In genomic region chr10:120428430-120429198, GRCm38 (mm10) we compare ENCODE assay signal across 9 mouse cellular contexts. TPM values are rescaled to one million over a fixed set of nuclear protein-coding genes. Genes with fewer than 3 reads are reported as not detected.
DNase-seq lines count a peak whose midpoint lies in the region; ATAC-seq and TF ChIP-seq lines count a peak whose summit lies in the region.
"Had no signal": no experiment of that assay in that cellular context is flagged by ENCODE, and none has a peak within 500 bp of the region (broad histone marks: within the 10 kb centered on the region; RNA-seq: fewer than 3 reads in every experiment).

No protein-coding gene starts in this region.

- ATAC-seq in hindbrain, embryonic 15.5 days (ENCODE audit: low FRiP score, low read depth) = peak; percentile 81
- peak; percentile 37; the same call in 1 of the 2 replicates for ATAC-seq in liver, embryonic 14.5 days (ENCODE audit: insufficient read depth)
- peak; percentile 61; the same call in 1 of the 2 replicates for ATAC-seq in neural tube, embryonic 15.5 days (ENCODE audit: low FRiP score)

- TF ChIP-seq CTCF in gastrocnemius, adult 2 months (IDR thresholded peaks at IDR 0.05) = no peak
- TF ChIP-seq CTCF in liver, embryonic 14.5 days (IDR thresholded peaks at IDR 0.05; ENCODE audit: low read depth) = no peak

- peaks cover 49% of the 10 kb centered on the region for H3K4me1 ChIP-seq in hindbrain, embryonic 15.5 days (replicated peaks)
- peaks cover 0 to 5% of the 10 kb centered on the region in 2 experiments; a peak in 2 of 4 replicates for H3K4me1 ChIP-seq in liver, embryonic 14.5 days (replicated peaks; ENCODE audit: control insufficient read depth in 2 of 2, insufficient read depth in 2 of 2, low read length in 1 of 2)
- peaks cover 46% of the 10 kb centered on the region for H3K4me1 ChIP-seq in neural tube, embryonic 15.5 days

- H3K27ac ChIP-seq in gastrocnemius, adult 2 months = peak overlapping the region; percentile 68
- H3K27ac ChIP-seq in hindbrain, embryonic 15.5 days (replicated peaks) = peak overlapping the region; percentile 58
- H3K27ac ChIP-seq in liver, embryonic 14.5 days = no peak overlapping the region
- peak overlapping the region; percentile 28; the same call in 1 of the 2 replicates for H3K27ac ChIP-seq in neural tube, embryonic 15.5 days (replicated peaks)

- H3K27me3 ChIP-seq in hindbrain, embryonic 15.5 days = no peaks in the 10 kb centered on the region
- no peaks in the 10 kb centered on the region for H3K27me3 ChIP-seq in liver, embryonic 14.5 days (ENCODE audit: control insufficient read depth, insufficient read depth, low read length)
- H3K27me3 ChIP-seq in neural tube, embryonic 15.5 days (replicated peaks) = no peaks in the 10 kb centered on the region

- no peak for TF ChIP-seq EP300 in liver, embryonic 14.5 days (IDR thresholded peaks at IDR 0.05; ENCODE audit: low read depth)

- H3K36me3 ChIP-seq in hindbrain, embryonic 15.5 days = no peaks in the 10 kb centered on the region
- H3K36me3 ChIP-seq in liver, embryonic 14.5 days (replicated peaks; ENCODE audit: control insufficient read depth, insufficient read depth, low read depth) = no peaks in the 10 kb centered on the region
- no peaks in the 10 kb centered on the region for H3K36me3 ChIP-seq in neural tube, embryonic 15.5 days
- H3K36me3 ChIP-seq: G1E had no signal

- no peaks in the 10 kb centered on the region for H3K9me3 ChIP-seq in hindbrain, embryonic 15.5 days
- no peaks in the 10 kb centered on the region for H3K9me3 ChIP-seq in liver, embryonic 14.5 days (ENCODE audit: control insufficient read depth, low read length)
- H3K9me3 ChIP-seq in neural tube, embryonic 15.5 days (replicated peaks) = no peaks in the 10 kb centered on the region

- peak overlapping the region; percentile 64 for H3K4me3 ChIP-seq in gastrocnemius, adult 2 months
- H3K4me3 ChIP-seq in hindbrain, embryonic 15.5 days = peak overlapping the region; percentile 16
- no peak overlapping the region for H3K4me3 ChIP-seq in liver, embryonic 14.5 days (ENCODE audit: insufficient read depth in 1 of 2, low read depth in 2 of 2, low read length in 2 of 2)
- H3K4me3 ChIP-seq in neural tube, embryonic 15.5 days (replicated peaks) = 0 out of 2 replicates have a peak overlapping the region, but pooled peaks have one; percentile 4

- intact Hi-C loops in gastrocnemius, adult 2 months (cut with DNase I) = loop anchor here (10.0 kb wide), 1 partner anchor 46 kb away; the partner anchor contains the start of gene Hmga2

- WGBS in hindbrain, embryonic 15.5 days = 45% methylated on average over 33 of the region's 33 CpGs
- WGBS in liver, embryonic 14.5 days (ENCODE audit: insufficient replicate concordance) = 77% methylated on average over 33 of the region's 33 CpGs
- WGBS in neural tube, embryonic 15.5 days = 62% methylated on average over 33 of the region's 33 CpGs

- no peak overlapping the region for H3K9ac ChIP-seq in hindbrain, embryonic 15.5 days
- no peak overlapping the region for H3K9ac ChIP-seq in liver, embryonic 14.5 days (replicated peaks)
- no peak overlapping the region for H3K9ac ChIP-seq in neural tube, embryonic 15.5 days (replicated peaks)

- peak overlapping the region; percentile 46 for H3K4me2 ChIP-seq in hindbrain, embryonic 15.5 days
- no peak overlapping the region for H3K4me2 ChIP-seq in liver, embryonic 14.5 days (ENCODE audit: low read depth)
- peak overlapping the region; percentile 45 for H3K4me2 ChIP-seq in neural tube, embryonic 15.5 days

- peak; percentile 5 to 8 for DNase-seq in left cerebral cortex, adult 18-20 months (ENCODE audit: low spot score in 2 of 2)
- no peak for DNase-seq in left cerebral cortex, adult 11 months (ENCODE audit: low spot score)
- peak; percentile 25 for DNase-seq in cerebellum, adult 18-20 months
- peak; percentile 83 for DNase-seq in gastrocnemius, adult 2 months
- no peak for DNase-seq in liver, embryonic 14.5 days (ENCODE audit: low read depth in 3 of 3, low spot score in 3 of 3)
- DNase-seq in thymus, adult 18-20 months = no peak

RNA-seq across cellular contexts. Expression of gene Hmga2, which starts 47.7 kb away (rescaled TPM):
- total RNA-seq in left cerebral cortex, adult 18-20 months (2021) = under 1 TPM; 0.09 to 0.16 TPM
- under 1 TPM in 1 of 2 experiments, not detected in 1; 0.10 TPM for total RNA-seq in gastrocnemius, adult 2 months (2021)
- polyA plus RNA-seq in hindbrain, embryonic 15.5 days (2015; fragmentation: Nextera tagmentation; extraction: Ambion mirVana) = 2.2 and 2.6 TPM in 2 replicates
- polyA plus RNA-seq in liver, embryonic 14.5 days (2012; rRNA removed) = 4.3 and 5.4 TPM in 2 replicates
- polyA plus RNA-seq in liver, embryonic 14.5 days (2014; fragmentation: Nextera tagmentation; extraction: Ambion mirVana) = 2.4 and 3.4 TPM in 2 replicates
- 3.2 and 7.5 TPM in 2 replicates for polyA plus RNA-seq in neural tube, embryonic 15.5 days (2015; fragmentation: Nextera tagmentation; extraction: Ambion mirVana)
- polyA plus RNA-seq: G1E had no signal

Comparison
In these comparisons a context has a peak if more than half of its experiments do, and no peak if none do; other contexts are left out.
1. DNase-seq: peak in left cerebral cortex, adult 18-20 months (2 of 2), cerebellum, adult 18-20 months (2 of 2) and gastrocnemius, adult 2 months (single experiment); none in left cerebral cortex, adult 11 months (single experiment), liver, embryonic 14.5 days (0 of 3) and thymus, adult 18-20 months (0 of 2).
2. H3K4me3 ChIP-seq: peak in gastrocnemius, adult 2 months (single experiment), hindbrain, embryonic 15.5 days (single experiment) and neural tube, embryonic 15.5 days (single experiment); none in liver, embryonic 14.5 days (0 of 2).
3. Peak in every context shown above with its lines, with median percentiles within 50 percentile points of each other: ATAC-seq.